Mouse (Mus musculus) embryo, embryonic 9.5 days (tissue): Measurements from ENCODE around the gene Slc25a11.

Experiments used
- DNase-seq: peaks from one replicate; pipeline ENCODE4 v3.0.0-alpha.2; 2017; ENCODE audit errors: extremely low spot score

The Slc25a11 gene

GRCm38 (mm10) chr11:70651391-70651790 lies 4.1 kb upstream of the Slc25a11 start:
- no peak for DNase-seq

- no peak for DNase-seq
Observed at GRCm38 (mm10) chr11:70650322-70651175, 3.3 kb upstream of the Slc25a11 start.

- DNase-seq, result no peak
Observed at GRCm38 (mm10) chr11:70649185-70649734, 2.0 kb upstream of the Slc25a11 start.

GRCm38 (mm10) chr11:70648512-70648911 lies 1.2 kb upstream of the Slc25a11 start:
- no peak for DNase-seq

GRCm38 (mm10) chr11:70647716-70648420 lies 589 bp upstream of the Slc25a11 start:
- no peak for DNase-seq

GRCm38 (mm10) chr11:70646259-70646555 lies 1.1 kb downstream of the Slc25a11 start:
- DNase-seq, result no peak

GRCm38 (mm10) chr11:70645461-70646258 lies 1.6 kb downstream of the Slc25a11 start:
- no peak for DNase-seq

GRCm38 (mm10) chr11:70644564-70645103 lies 2.6 kb downstream of the Slc25a11 start:
- DNase-seq, result no peak

GRCm38 (mm10) chr11:70643051-70643450 lies 4.2 kb downstream of the Slc25a11 start:
- no peak for DNase-seq

- DNase-seq, result no peak
Observed at GRCm38 (mm10) chr11:70641241-70641640, 6.0 kb downstream of the Slc25a11 start.

GRCm38 (mm10) chr11:70639976-70640375 lies 7.3 kb downstream of the Slc25a11 start:
- no peak for DNase-seq

- no peak for DNase-seq
Observed at GRCm38 (mm10) chr11:70638714-70639278, 8.5 kb downstream of the Slc25a11 start, which contains the start of gene Gp1ba. Gene Gp1ba (plus strand): TSS chr11:70639122.

GRCm38 (mm10) chr11:70638293-70638692 lies 9.0 kb downstream of the Slc25a11 start:
- no peak for DNase-seq

GRCm38 (mm10) chr11:70637764-70638163 lies 9.5 kb downstream of the Slc25a11 start:
- no peak for DNase-seq

GRCm38 (mm10) chr11:70635601-70636000 lies 11.7 kb downstream of the Slc25a11 start:
- DNase-seq, result no peak

GRCm38 (mm10) chr11:70630129-70630528 lies 17.1 kb downstream of the Slc25a11 start:
- no peak for DNase-seq

GRCm38 (mm10) chr11:70629557-70629956 lies 17.7 kb downstream of the Slc25a11 start:
- no peak for DNase-seq

- DNase-seq, result no peak
Observed at GRCm38 (mm10) chr11:70628431-70628830, 18.8 kb downstream of the Slc25a11 start.

GRCm38 (mm10) chr11:70626877-70627276 lies 20.4 kb downstream of the Slc25a11 start:
- no peak for DNase-seq

GRCm38 (mm10) chr11:70625473-70625872 lies 21.8 kb downstream of the Slc25a11 start:
- peak; percentile 57 for DNase-seq

GRCm38 (mm10) chr11:70623053-70623742 lies 24.1 kb downstream of the Slc25a11 start:
- DNase-seq, result no peak
